Mouse (Mus musculus): ENCODE measurements at regions not wholly inside any gene's neighbourhood (a gene's known extent, or its start where the extent isn't known, plus 50 kb on each side); places are given as distances from the start of the nearest gene placed in this dataset.

DNA sequence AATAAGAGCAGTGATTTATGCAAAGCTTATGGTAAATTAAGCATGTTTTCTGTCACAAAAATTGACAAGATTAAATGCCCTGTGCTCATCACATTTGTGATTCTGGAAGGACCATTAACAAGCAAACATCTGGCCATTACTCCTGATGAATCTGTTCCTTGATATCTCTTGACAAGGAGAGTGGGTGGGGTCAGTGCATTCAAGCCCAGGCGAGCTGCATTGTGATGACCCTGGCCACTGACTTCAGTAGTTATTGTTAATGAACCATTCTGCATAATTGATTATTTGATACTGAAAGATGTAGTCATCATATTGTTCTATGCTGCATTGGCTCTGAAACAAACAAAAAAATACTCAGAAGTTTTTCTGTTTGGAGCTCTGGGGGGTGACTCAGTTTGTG is 115.4 kb upstream of the Prmt6 start:
- CTCF ChIA-PET, result no interaction called here

- CTCF ChIA-PET, result interaction anchor here (0.6 kb wide), 1 partner anchor 824 kb away, joined by 4 read pairs; no protein-coding TSS in a partner anchor
Observed at GRCm38 (mm10) chr3:110361900-110362299, 111.1 kb upstream of the Prmt6 start.

- CTCF ChIA-PET, result no interaction called here
Observed at GRCm38 (mm10) chr3:110356822-110357594, 106.2 kb upstream of the Prmt6 start.

DNA sequence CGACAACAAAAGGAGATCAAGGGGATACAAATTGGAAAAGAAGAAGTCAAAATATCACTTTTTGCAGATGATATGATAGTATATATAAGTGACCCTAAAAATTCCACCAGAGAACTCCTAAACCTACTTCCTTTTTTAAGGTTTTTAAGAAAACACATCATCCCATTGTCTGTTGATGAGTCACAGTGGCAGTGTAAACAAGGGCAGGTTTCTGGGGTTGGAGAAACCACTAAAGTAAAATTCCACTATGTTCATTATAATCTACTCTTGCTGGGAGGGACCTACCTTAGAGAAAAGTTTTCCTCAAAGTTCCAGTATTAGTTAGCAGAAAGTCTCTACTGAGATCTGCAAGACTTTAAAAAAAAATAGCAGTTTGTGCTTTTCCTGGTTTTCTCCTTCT is 102.9 kb upstream of the Prmt6 start:
- CTCF ChIA-PET, result no interaction called here

GRCm38 (mm10) chr3:110350075-110350474 is 99.3 kb upstream of the Prmt6 start:
- CTCF ChIA-PET, result no interaction called here

DNA sequence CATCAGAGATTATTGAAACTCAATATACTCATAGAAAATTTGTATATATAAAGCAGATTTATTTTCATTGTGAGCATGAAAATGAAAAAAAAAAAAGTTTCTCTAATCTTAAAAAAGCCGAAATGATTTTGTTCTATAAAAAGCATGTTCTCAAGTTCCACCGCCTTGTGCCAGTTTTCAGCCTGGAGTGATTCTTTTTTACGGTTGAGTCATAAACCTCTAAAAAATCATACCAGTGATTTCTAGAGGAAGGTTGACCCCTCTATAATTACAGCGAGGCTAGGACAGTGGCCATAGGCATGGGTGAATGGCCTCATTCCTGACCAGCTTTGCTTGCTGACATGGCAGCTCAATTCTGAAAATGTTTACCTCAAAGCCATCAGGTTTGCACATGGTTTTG is 98.6 kb upstream of the Prmt6 start:
- CTCF ChIA-PET, result interaction anchor here (0.6 kb wide), 1 partner anchor 31 kb away, joined by 5 read pairs; no protein-coding TSS in a partner anchor

DNA sequence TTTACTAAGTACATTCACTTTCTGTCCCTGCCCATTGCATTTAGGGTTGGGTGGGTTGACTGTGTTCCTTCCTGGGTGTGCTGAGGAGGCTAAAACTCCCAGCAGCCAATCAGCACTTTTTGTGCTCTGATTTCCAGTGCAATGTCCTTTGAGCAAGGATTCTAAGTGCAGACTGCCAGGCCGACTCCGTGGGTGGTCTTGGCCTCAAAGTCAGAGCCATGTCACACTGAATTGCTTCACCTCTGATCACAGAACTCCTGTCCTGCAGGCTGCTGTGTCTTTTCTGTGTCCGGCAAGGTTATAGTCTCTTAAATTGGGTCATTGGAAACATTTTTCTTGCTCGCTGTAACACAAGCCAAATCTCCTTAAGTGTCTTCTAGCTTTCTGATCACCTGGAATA is 94.0 kb upstream of the Prmt6 start:
- CTCF ChIA-PET, result no interaction called here

GRCm38 (mm10) chr3:110340067-110340466 is 89.3 kb upstream of the Prmt6 start:
- CTCF ChIA-PET, result no interaction called here

GRCm38 (mm10) chr3:110339026-110339606 is 88.3 kb upstream of the Prmt6 start:
- CTCF ChIA-PET, result no interaction called here

GRCm38 (mm10) chr3:110329175-110329574 is 78.4 kb upstream of the Prmt6 start:
- CTCF ChIA-PET, result no interaction called here

DNA sequence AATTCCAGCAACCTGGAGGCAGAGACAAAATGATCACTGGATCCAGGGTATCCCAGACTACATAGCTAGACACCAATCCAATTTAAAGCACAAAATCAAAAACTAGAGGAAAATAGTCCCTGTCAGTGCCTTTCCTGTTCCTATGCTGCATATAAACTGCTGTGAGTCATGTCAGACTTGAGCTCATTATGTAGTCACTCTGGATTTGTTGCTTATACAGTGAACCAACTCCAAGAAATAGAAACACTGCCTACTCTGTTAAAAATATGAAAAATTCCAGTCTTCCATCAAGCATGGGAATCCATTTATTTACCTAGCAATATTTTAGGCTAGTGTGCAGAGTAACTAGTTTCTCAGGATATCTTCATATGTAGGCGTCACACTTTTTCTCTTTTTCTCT is 59.5 kb upstream of the Prmt6 start:
- CTCF ChIA-PET, result no interaction called here

DNA sequence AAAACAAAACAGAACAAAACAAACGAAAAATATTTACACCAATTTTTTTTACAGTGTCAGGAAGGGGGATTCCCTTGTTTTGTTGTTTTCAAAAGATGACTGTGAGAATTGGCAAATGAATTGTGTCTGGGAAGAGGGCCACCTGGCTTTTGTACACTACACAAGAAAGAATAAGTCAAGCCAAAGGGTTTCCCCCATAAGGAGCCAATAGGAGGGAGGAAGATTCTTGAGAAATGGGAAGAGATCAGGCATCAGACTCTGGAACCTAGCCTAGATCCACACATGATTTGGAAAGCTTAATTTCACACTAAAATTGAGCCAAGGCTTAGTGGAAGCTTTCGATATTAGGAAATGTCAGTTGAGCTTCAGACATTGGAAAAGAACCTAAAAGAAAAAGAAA is 52.4 kb upstream of the Prmt6 start:
- CTCF ChIA-PET, result no interaction called here
